Mouse (Mus musculus) spleen, postnatal 36 days (tissue): ENCODE data around the gene Cnih4.

Experiments used
- DNase-seq, 2 experiments: peaks; one replicate each; pipeline ENCODE4 v3.0.0; 2022; ENCODE audit warnings: low spot score in 2 of 2, mixed read lengths in 1 of 2

Cnih4 gene

GRCm38 (mm10) chr1:181211403-181211919 lies 67.0 kb downstream of the Cnih4 start:
- peak; percentile 31 to 41 for DNase-seq

DNA sequence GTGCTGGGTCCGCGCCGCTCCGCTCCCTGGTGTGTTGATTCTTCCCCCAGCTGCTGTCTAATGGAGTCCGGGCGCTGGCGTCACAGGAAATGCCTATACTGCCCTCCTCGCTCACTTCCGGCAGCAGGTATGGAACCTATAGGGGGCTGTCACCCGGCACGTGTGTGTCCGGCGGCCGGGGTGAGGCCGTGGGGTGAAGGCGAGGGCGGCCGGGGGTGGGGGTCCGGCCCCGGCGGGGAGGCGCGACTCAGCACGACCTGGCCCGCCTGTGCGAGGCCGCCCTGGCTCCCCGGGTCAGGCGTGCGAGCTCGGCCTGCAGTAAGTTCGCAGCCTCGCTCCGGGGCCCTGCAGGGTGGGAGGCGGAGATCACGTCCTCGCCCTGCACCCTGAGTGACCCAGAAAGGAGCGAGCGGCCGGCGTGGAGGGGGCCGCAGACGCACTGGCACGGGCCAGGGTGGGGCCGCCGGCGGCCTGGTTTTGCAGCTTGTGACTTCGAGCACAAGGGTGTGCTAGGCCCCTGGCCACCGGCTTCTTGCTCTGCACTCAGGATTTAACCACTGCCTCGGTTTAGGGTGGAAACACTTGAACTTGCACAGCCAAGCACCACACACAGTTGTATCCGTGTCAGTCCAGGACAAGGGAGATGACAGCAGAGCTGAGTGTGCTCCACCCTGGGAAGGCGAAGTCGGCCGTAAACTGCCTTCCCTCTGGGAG lies 67.6 kb downstream of the Cnih4 start, which contains the start of gene Wdr26:
Wdr26 (minus strand) TSS at position 82 of the 714 bp plus-strand sequence.
- DNase-seq = peak; percentile 87 to 89

DNA sequence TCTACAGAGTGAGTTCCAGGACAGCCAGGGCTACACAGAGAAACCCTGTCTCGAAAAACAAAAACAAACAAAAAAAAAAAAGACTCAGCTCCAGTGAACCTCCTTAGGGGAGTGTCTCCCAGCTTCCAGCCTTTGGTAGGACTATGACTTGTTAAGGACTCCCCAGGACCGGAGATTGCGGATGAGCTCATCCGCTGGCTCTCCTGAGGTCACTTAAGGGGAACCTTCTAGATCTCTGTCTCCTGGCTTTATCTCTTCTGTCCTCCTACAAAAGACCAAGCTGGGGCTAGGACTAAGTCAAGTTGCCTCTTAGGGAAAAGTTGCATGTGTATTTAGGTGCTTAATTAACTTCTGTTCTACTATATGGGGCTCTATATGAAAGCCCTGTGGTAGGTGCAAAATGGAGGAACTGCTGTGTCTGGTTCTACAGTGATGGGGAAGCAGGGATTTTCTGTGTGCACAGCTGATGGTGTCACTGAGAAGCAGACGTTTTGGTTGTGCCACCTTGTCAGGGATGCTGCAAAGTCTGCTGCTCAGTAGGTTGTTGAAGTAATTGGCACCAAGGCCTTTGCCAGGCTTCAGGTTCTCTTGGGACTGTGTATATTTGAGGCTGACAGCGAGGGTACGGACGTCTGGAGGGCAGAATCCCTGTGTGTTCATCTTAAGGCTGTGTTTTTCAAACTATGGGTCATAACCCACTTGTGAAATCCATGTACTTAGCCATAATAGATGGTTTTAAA lies 70.0 kb downstream of the Cnih4 start:
- no peak for DNase-seq

GRCm38 (mm10) chr1:181216315-181216714 lies 71.8 kb downstream of the Cnih4 start:
- DNase-seq = peak; percentile 45 to 63
